Mouse (Mus musculus): ENCODE measurements around the gene Tmem145. TPM values are rescaled to one million over a fixed set of nuclear protein-coding genes. Genes with fewer than 3 reads are reported as not detected.

Gene Tmem145
- polyA plus RNA-seq, 1 experiment, result 0.28 TPM

GRCm38 (mm10) chr7:25277998-25278340 is 27.9 kb upstream of the Tmem145 start:
- Histone ChIP-seq H3K4me1 (ENCODE audit: control insufficient read depth, insufficient read depth, low read length) (peaks cover 27% of the 10 kb centered on the region), H3K36me3 (ENCODE audit: control insufficient read depth, insufficient read depth, low read length) (no peaks in the 10 kb centered on the region), H3K27me3 (replicated peaks; ENCODE audit: control insufficient read depth, insufficient read depth, low read length) (no peaks in the 10 kb centered on the region), H3K4me3 (ENCODE audit: insufficient read depth, low read depth, low read length) (no peak overlapping the region), H3K27ac (ENCODE audit: insufficient read depth, low read depth, low read length) (peak overlapping the region; percentile 70)
- DNase-seq, result no peak
- 3% methylated on average over 4 of the region's 4 CpGs for WGBS
- TF ChIP-seq CTCF (conservative IDR thresholded peaks at IDR 0.05; ENCODE audit: insufficient read depth, insufficient read length, low read depth, low read length), result no peak
- TF ChIP-seq POLR2A (IDR thresholded peaks at IDR 0.05; ENCODE audit: low read depth, low read length), result no peak

GRCm38 (mm10) chr7:25278341-25279075 is 27.4 kb upstream of the Tmem145 start:
- Histone ChIP-seq H3K4me1 (ENCODE audit: control insufficient read depth, insufficient read depth, low read length) (peaks cover 31% of the 10 kb centered on the region), H3K27me3 (replicated peaks; ENCODE audit: control insufficient read depth, insufficient read depth, low read length) (no peaks in the 10 kb centered on the region), H3K4me3 (ENCODE audit: insufficient read depth, low read depth, low read length) (peak overlapping the region; percentile 40), H3K36me3 (ENCODE audit: control insufficient read depth, insufficient read depth, low read length) (no peaks in the 10 kb centered on the region), H3K27ac (ENCODE audit: insufficient read depth, low read depth, low read length) (peak overlapping the region; percentile 93)
- under 1% methylated on average over 55 of the region's 60 CpGs for WGBS
- no peak for TF ChIP-seq POLR2A (IDR thresholded peaks at IDR 0.05; ENCODE audit: low read depth, low read length)
- TF ChIP-seq CTCF (conservative IDR thresholded peaks at IDR 0.05; ENCODE audit: insufficient read depth, insufficient read length, low read depth, low read length), result peak; percentile 66
- DNase-seq, result peak; percentile 92

GRCm38 (mm10) chr7:25279076-25279860 is 26.6 kb upstream of the Tmem145 start:
- TF ChIP-seq CTCF (conservative IDR thresholded peaks at IDR 0.05; ENCODE audit: insufficient read depth, insufficient read length, low read depth, low read length) (no peak), POLR2A (IDR thresholded peaks at IDR 0.05; ENCODE audit: low read depth, low read length) (no peak)

DNA sequence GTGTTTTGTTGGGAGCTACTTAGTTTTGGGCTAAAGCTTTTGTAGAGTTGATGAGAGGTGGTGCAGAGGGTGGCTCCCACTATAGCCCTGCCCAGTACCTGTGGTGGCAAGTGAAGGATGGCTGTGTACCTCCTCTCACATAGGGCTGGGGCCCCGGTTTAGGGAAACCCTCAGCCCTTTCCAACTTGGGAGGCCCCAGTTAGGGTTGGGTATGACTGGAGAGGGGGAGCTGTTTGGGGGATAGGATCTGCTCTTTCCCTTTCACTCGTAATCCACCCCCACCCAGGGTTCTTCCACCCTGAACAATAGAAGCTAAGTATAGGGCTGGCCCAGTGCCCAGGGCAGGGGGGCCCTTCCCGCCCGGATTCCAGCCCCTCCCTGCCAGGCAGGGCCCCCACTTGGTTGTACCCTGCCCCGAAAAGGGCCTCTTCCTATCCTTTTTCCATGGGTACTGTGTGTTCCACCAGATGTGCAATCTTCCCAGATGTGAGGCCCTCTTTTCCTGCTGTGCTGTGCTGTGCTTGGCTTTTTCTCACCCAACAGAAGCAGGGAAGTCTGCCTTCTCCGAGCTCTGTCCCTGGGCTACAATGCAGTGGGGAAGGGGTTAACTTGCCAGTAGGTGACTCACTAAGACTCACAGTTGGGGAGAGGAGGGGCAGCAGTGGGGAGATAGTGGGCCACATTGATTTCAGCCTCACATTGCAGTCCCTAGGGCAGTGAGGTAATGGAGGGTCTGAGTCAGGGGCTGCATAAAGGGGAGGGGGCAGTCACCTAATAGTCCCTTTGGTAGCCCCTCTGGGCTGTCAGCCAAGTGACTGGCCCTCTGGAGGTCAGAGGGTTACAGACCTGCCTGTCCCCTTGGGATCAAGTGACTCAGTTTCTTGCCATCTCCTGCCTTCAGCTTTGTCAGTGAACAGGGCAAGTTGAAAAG is 25.8 kb upstream of the Tmem145 start:
- TF ChIP-seq CTCF (conservative IDR thresholded peaks at IDR 0.05; ENCODE audit: insufficient read depth, insufficient read length, low read depth, low read length) (no peak), POLR2A (IDR thresholded peaks at IDR 0.05; ENCODE audit: low read depth, low read length) (no peak)
- peaks cover 31% of the 10 kb centered on the region for H3K4me1 ChIP-seq (ENCODE audit: control insufficient read depth, insufficient read depth, low read length)
- peak; percentile 74 for DNase-seq
- no peaks in the 10 kb centered on the region for H3K36me3 ChIP-seq (ENCODE audit: control insufficient read depth, insufficient read depth, low read length)
- WGBS, result 17% methylated on average over 6 of the region's 6 CpGs
- peak overlapping the region; percentile 85 for H3K27ac ChIP-seq (ENCODE audit: insufficient read depth, low read depth, low read length)
- H3K4me3 ChIP-seq (ENCODE audit: insufficient read depth, low read depth, low read length), result peak overlapping the region; percentile 40
- no peaks in the 10 kb centered on the region for H3K27me3 ChIP-seq (replicated peaks; ENCODE audit: control insufficient read depth, insufficient read depth, low read length)

More at GRCm38 (mm10) chr7:25279076-25279860, 26.6 kb upstream of the Tmem145 start:
- under 1% methylated on average over 45 of the region's 49 CpGs for WGBS
- Histone ChIP-seq H3K36me3 (ENCODE audit: control insufficient read depth, insufficient read depth, low read length) (no peaks in the 10 kb centered on the region), H3K27me3 (replicated peaks; ENCODE audit: control insufficient read depth, insufficient read depth, low read length) (no peaks in the 10 kb centered on the region), H3K27ac (ENCODE audit: insufficient read depth, low read depth, low read length) (peak overlapping the region; percentile 93), H3K4me1 (ENCODE audit: control insufficient read depth, insufficient read depth, low read length) (peaks cover 31% of the 10 kb centered on the region), H3K4me3 (ENCODE audit: insufficient read depth, low read depth, low read length) (peak overlapping the region; percentile 40)
- DNase-seq, result peak; percentile 93

DNA sequence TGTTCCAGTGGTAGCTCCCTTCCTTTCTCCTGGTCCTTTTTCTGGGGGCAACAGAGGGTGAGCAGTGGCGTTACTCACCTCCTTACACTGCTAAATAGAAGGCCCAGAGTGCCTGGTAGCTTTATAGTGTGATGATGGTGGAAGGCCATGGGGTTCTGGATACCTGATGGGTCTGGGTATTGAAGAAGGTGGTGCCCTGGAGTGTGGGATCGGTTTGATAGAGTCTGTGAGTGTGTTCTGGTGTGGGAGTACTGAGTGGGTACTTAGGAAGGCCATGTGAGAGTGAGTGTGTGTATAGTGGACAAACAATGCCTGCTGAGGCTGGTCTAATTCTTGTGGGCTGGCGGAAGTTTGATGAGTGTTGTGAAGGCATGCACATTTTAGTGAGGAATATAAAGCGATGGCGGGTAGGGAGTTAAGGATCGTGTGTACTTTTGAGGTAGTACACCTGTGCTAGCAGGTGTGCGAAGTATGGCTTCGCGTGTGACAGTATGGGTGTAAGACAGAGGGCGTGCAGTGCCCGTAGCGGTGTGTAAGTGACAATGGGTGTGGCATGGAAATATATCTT is 24.7 kb upstream of the Tmem145 start:
- peak overlapping the region; percentile 37 for H3K4me3 ChIP-seq (ENCODE audit: insufficient read depth, low read depth, low read length)
- H3K27ac ChIP-seq (ENCODE audit: insufficient read depth, low read depth, low read length), result peak overlapping the region; percentile 88
- H3K4me1 ChIP-seq (ENCODE audit: control insufficient read depth, insufficient read depth, low read length), result peaks cover 29% of the 10 kb centered on the region
- no peaks in the 10 kb centered on the region; the same call in 1 of the 2 replicates for H3K36me3 ChIP-seq (ENCODE audit: control insufficient read depth, insufficient read depth, low read length)
- TF ChIP-seq CTCF (conservative IDR thresholded peaks at IDR 0.05; ENCODE audit: insufficient read depth, insufficient read length, low read depth, low read length), result no peak
- no peak for TF ChIP-seq POLR2A (IDR thresholded peaks at IDR 0.05; ENCODE audit: low read depth, low read length)
- no peaks in the 10 kb centered on the region for H3K27me3 ChIP-seq (replicated peaks; ENCODE audit: control insufficient read depth, insufficient read depth, low read length)
- 26% methylated on average over 12 of the region's 12 CpGs for WGBS
- no peak for DNase-seq

GRCm38 (mm10) chr7:25281734-25282601 is 23.9 kb upstream of the Tmem145 start:
- H3K36me3 ChIP-seq (ENCODE audit: control insufficient read depth, insufficient read depth, low read length), result no peaks in the 10 kb centered on the region; the same call in 1 of the 2 replicates
- no peaks in the 10 kb centered on the region for H3K27me3 ChIP-seq (replicated peaks; ENCODE audit: control insufficient read depth, insufficient read depth, low read length)
- peak; percentile 62 for TF ChIP-seq POLR2A (IDR thresholded peaks at IDR 0.05; ENCODE audit: low read depth, low read length)
- TF ChIP-seq CTCF (conservative IDR thresholded peaks at IDR 0.05; ENCODE audit: insufficient read depth, insufficient read length, low read depth, low read length), result no peak
- 2% methylated on average over 92 of the region's 108 CpGs for WGBS
- H3K27ac ChIP-seq (ENCODE audit: insufficient read depth, low read depth, low read length), result peak overlapping the region; percentile 88
- H3K4me3 ChIP-seq (ENCODE audit: insufficient read depth, low read depth, low read length), result peak overlapping the region; percentile 67
- DNase-seq, result peak; percentile 99
- H3K4me1 ChIP-seq (ENCODE audit: control insufficient read depth, insufficient read depth, low read length), result peaks cover 28% of the 10 kb centered on the region
